Mouse (Mus musculus): Measurements from ENCODE around the gene Egf.

The Egf gene

DNA sequence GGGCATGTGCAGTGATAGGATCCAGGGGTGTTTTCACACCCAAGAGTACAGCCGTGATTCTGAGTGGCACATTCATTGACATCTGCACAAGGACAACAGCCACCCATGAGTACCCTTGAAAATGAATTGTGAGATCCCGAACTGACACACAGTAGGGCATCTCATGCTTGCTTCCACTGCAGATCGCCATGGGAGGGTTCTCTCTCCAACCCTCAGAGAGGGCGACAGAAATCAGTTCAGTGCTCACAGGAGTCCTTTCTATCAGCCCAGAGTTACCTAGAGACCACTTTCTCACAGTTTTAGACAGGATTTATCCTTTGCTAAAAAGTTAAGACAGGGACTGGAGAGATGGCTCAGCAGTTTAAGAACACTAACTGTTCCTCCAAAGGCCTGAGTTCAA lies 31.8 kb downstream of the Egf start:
- no peak for DNase-seq (ENCODE audit: low read depth, low spot score)

DNA sequence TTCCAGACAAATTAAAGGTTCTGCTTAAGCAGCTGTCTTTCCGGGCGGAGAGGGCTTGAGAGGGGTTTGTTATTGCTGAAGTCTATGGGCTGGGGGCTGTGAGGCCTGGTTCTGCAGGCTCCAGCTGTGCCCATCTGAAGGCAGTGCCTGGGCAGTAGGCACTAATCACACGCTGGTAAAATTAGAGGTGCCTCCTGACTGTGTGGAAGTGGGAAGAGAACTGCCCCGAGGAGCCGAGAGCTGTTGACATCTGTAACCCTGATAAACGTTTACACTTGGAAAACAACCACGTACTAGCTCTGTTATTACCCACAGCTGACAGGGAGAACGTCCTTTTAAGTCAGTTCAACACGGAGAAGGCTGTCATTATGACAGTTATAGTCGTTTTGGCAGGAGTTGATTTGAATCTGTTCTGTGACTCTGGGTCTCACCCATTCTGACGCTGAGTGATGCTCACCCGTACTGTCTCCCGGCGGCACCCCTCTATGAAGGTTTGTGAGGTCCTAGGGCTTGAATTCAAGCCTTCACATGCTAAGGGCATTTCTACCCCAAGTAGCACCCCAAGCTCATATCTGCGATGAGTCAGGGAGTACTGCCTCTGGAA lies 40.5 kb downstream of the Egf start:
- no peak for DNase-seq (ENCODE audit: low read depth, low spot score)

DNA sequence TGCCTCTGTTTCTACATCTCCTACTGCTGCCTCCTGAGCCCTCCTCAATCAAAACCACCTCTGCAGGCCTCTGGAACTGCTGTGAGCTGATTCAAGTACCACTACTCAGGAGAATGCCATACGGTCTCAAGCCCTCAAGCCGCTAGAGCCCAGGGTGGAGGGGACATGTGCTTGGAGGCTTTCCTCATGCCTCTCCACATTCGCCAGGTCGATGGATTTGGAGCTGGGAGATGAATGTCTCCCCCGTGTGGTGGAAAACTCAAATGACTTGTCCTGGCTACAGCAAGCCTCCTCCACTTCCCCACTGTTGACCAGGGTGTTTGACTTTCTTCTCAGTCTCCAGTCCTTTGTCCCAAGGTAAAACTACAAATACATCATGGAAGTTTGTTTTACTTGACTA lies 47.0 kb downstream of the Egf start:
- DNase-seq (ENCODE audit: low read depth, low spot score), result peak; percentile 68

DNA sequence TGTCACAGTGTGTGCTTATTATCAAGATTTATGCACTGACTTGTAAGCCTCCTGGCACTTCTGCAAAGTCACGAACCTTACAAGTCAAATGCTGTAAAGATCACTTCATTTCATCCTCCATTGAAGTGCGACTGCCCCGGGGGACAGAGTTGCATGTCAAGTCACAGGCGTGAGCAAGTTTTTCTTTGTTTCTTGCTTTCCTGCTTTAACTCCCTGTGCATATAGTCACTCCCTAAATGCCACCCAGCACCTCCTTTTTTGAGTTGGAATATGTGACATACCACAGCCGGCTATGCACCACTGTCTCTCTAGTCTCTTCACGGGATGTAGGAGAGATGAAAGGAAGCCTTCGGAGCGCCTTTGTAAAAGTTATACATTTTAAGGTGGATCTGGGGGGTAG lies 56.2 kb downstream of the Egf start:
- DNase-seq (ENCODE audit: low read depth, low spot score), result no peak

DNA sequence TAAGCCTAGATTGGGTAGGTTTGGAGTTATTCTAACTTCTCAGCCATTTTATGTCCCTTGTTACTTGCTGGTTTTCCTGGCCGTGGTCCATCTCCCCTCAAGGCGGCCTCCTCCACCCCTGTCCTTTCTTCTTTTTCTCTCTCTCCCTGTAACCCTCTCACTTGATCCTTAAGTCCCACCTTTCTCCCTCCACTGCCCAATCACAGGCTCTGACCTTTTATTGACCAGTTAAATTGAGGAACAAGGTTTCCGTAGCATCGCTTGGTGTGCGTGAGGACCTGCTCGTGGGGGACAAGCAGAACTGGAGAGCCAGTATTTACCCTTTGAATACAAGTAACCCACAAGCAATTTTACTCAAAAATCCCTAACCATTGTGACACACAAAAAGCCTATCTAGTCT lies 56.8 kb downstream of the Egf start:
- no peak for DNase-seq (ENCODE audit: low read depth, low spot score)

DNA sequence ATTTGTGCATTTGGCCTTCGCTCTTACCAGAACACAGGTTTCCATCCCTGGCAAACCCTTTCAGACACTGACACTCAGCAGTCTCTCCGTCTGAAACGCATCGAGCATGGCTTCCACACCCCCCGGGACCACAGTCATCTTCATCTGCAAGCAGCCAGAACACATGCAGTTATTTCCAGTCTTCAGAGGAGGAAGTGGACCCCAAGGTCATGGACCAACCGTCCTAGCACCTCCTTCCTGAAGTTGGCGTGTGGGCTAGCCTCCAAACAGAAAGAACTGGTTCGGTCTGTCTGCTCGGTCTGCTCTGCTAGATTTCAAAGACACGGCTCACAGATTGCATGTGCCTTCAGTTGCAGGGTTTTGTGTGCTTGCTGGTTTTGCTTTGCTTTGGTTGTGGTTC lies 57.4 kb downstream of the Egf start:
- no peak for DNase-seq (ENCODE audit: low read depth, low spot score)

DNA sequence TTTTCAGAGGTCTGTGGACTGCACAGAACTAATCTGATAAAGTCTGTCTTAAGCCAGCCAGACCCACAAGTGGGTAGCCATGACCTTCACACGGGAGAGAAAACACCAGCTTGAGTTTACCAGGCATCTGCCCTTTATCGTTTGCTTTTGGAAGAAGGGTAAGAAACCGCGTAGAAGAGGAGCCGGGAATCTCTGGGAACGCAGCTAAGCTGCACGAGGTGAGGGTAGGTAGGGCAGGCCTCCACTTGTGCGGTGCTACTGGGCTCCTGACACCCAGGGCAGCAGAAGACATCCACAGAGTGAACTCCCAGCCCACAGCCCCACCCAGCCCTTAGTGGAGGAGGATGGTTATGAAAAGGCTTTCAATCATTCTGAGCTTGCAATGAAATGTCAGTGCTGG lies 59.2 kb downstream of the Egf start:
- no peak for DNase-seq (ENCODE audit: low read depth, low spot score)

DNA sequence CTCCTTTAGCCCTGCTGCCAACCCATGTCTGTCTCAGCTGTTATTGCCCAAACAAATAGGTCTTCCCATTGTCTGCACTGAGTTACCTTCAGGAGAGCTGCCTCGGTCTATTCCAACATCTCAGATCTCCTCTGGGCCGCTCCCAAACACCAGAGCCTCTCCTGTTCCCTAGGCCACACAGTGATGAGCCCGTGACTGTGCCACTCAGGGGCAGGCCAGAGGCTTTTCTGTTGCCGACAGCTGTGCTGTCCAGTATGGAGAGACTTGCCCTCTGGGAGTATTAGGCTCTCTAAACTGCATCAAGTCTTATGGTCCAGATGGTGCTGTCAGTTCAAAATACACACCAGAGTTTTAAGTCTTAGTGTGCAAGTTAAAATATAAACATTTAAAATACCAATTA lies 61.5 kb downstream of the Egf start:
- DNase-seq (ENCODE audit: low read depth, low spot score), result no peak

DNA sequence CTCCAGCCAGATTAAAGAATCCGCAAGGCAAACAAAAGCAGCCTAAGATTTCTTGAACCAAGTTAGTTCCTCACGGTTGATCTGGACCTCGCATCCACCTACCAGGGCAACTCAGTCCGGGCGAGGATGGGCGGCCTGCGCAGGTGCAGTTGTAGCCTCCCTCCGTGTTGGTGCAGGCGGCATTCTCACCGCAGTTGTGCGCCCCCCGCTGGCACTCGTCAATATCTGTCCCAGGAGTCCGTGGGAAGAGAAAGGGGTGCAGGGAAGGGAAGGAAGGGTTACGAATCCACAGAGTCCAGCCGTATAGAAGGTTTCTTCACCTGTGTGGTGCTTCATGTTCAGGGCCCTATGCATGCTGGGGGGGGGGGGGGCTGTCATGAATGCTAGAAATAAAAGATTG lies 62.3 kb downstream of the Egf start:
- no peak for DNase-seq (ENCODE audit: low read depth, low spot score)

DNA sequence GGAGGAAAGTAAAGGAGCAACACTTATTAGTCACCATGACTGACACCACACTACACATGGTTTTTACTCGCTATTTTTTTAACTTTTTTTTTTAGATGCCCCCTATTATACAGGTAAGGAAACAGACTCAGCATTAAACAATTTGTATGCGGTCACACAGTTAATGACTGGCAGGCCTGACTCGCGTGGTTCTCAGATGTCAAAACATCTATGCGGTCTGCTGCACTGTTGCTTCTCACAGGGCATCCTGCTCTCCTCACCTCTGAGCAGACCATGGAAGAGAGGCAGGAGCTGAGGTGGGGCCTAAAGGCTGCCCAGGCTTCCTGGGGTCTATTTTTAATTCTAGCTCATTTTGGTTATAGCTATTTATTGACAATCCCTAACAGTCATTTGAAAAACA lies 67.7 kb downstream of the Egf start:
- no peak for DNase-seq (ENCODE audit: low read depth, low spot score)

DNA sequence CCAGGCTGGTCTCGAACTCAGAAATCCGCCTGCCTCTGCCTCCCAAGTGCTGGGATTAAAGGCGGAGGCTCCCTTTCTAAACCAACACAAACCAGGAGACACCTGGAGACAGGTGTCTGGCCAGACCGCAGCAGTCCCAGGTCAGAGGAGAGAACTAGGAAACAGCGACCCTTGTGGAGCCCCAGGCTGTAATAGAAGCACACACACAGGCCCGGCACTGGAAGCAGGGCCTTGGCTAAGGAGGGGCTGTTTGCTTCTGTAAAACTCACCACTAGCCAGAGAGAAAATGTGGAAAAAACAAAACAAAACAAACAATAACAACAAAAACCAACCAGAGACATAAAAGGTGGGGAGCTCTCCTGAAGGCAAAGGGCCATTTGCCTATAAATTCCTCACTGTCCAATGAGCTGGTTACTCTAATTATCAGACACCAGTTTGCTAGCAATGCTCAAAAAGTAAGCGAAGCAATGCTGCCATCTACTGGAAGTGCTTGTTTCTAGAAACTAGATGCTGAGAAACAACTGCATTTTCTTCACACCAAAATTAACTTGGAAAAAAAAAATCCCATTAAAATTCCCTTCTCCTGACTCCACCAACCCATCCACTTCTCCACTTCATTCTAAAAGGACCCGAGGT lies 68.3 kb downstream of the Egf start:
- DNase-seq (ENCODE audit: low read depth, low spot score), result peak; percentile 81

DNA sequence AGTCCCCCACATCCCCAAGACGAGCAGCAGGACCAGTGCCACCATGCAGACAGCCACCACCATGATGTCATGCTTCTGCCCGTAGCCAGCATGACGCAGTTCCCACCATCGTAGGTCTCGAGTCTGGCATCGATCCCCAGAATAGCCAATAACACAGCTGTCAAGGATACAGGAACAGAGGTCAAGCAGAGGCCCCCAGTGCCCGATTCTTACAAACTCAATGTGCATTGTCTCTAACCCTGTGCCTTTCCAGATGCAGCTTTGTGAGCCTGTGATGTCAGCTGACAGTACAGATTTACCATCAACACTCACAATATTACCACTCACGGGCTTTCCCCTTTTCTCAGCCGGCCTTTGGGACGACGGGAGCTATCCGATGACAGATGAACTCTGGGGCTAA lies 68.9 kb downstream of the Egf start:
- no peak for DNase-seq (ENCODE audit: low read depth, low spot score)

DNA sequence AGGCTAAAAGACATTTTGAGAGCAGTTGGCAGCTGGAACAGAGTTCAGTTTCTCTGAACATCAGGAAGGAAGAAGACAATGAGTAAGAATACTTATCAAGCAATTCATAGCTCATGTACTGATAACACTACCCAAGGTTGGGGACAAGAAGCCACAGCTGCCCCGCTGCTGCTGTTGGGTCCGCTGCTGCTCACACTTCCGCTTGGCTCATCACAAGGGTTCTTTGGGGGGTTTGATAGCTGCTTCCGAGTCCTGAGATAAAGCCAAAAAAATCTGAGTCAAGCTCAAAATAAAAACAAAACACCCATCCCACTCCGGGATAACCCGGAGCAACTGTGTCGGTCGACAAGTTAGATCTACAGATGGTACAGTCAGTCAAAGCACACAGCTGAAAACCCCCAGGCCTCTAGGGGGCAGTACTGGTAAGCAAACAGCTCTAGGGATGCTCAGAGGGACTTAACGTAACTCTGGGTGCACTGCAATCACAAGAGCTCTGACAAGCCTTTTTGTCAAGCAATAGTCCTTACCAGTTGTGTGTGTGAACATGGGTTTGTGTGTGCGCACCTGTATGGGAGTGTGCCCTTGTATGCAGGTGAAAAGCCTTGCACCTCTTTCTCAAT lies 71.9 kb downstream of the Egf start:
- DNase-seq (ENCODE audit: low read depth, low spot score), result no peak

DNA sequence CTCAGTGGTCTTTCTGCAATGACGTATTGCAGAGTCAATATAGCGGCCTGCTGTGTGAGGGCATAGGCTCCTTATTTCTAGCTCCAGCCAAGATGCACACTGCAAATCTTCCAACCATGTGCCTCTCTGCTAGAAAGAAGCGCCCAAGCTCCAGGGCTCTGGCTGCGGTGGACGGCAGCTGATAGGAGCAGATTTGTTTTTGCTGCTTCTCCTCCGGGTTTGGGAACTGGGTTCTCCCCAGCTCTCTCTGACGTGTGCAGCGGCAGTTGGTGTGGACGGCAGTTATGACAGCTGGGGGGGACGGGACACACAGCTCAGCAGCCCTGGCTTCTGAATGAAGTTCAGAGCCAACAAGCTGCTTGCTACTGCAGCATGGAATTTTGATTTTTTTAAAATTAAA lies 72.7 kb downstream of the Egf start:
- DNase-seq (ENCODE audit: low read depth, low spot score), result no peak

DNA sequence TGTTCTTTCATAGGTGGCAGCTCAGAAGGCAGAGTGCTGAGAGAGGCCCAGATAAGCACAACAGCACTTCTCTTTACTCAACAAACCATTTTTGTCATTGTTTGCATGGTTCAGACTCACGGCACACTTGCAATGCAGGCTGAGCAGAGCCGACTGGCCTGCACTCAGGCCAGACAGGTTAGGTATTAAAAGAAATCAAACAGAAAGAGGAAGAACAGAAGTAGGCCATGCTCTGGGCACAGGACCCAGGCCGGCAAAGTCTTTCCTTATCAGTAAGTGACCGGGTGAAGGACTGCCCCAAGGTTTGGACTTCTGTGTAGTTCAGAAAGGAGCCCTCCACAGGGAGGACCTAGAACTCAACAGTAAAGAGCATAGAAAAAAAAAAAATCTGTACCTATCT lies 73.3 kb downstream of the Egf start:
- DNase-seq (ENCODE audit: low read depth, low spot score), result no peak

DNA sequence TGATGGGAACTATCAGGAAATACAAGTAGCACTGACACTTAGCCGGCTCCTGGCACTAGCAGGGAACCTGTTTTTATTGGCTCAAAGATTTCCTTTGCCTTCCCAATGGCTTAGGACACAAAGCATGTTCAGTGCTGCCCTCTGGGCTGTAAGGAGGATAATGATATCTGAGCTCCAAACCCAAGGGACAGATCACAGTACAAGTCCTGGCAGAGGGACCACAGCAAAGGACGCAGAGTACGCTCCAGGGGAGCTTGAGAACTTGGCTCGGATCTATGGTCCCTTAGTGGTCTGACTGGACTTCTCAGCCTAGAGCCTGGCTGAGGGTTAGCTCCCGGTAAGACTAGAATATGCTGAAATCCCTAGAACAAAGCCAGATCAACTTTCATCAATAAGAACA lies 74.9 kb downstream of the Egf start:
- DNase-seq (ENCODE audit: low read depth, low spot score), result no peak

DNA sequence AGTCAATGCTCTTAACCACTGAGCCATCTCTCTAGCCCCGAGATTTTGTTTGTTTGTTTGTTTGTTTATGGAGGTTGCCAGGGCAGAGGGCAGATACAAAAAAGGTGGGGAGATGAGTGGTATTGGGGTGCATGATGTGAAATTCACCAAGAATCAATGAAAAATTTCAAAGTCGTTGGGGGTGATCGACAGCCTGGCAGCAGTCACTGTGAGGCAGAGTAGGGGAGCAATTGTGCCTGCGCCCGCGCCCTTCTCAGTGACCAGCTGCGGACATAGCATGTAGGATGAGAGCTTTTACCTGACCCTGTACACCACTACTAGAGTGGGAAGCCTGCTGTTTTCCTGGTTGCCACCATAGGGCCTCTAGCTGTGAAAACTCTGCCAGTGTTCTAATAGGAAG lies 79.2 kb downstream of the Egf start:
- no peak for DNase-seq (ENCODE audit: low read depth, low spot score)

DNA sequence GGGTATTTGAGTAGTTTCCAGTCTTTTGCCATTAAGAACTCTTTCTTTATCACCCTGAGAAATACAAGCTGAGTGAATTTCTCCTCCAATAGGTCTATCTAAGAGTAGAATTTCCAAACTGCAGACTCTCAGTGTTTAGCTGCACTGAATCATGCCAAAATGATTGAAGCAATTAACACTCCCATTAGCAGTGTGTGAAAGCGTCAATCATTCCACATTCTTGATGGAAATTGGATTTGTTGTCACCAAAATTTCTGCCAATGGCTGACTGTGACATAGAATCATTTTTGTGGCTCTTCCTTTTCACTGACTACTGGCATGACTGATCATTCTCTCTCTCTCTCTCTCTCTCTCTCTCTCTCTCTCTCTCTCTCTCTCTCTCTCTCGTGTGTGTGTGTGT lies 91.2 kb downstream of the Egf start:
- no peak for DNase-seq (ENCODE audit: low read depth, low spot score)

DNA sequence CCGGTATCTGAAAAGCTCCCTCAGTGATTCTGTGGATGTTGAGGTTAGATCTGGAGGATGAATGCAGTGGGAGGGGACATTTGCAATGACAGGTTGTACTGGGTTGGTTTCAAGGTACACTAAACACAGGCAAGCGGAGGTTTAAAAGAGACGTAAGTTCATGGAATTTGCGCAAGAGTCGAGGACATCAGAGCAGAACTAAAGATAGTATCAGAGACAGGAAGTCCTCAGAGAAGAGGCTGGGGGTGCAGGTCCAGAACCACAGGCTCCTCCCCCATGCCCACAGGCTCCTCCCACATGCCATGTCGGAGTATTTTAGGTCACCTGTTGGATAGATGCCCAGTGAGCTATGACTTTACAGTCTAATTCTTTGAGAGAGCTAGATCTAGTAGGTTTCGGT lies 96.3 kb downstream of the Egf start:
- no peak for DNase-seq (ENCODE audit: low read depth, low spot score)

DNA sequence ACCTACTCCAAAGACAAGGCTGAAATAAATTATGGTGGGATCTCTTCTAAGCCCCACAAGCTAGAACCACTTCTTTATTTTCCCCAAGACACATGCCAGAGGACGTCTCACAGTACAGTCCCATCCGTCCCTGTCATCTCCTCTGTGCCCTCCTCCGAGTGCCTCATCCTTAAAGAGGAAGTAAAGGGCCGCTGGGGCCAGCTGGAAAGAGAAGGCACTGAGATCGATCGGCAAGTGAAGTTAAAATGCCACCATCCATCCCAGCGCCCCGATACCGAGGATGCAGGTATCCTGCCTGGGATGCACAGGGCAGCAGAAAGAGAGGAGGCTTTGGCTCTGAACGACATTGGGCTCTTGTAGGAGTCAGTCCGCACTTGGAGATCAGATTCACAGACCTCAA lies 97.3 kb downstream of the Egf start:
- no peak for DNase-seq (ENCODE audit: low read depth, low spot score)

DNA sequence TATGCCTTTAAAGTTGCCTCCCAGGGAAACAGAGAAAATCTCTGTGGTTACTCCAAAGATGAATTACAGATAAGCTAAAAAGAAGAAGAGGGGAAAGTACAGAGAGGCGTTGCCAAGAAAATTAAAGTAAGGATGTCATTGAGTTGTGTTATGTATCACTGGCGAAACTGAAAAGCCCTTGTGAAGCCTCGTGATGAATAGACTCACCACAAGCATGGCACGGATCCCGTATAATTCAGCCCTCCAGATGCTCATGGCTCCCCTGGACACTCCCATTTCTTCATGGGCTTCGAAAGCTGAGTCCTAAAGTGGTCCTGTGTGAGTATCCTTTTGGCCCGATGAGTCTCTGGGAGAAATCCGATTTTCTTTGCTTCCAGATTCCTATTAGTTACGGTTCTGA lies 97.9 kb downstream of the Egf start:
- DNase-seq (ENCODE audit: low read depth, low spot score), result no peak

DNA sequence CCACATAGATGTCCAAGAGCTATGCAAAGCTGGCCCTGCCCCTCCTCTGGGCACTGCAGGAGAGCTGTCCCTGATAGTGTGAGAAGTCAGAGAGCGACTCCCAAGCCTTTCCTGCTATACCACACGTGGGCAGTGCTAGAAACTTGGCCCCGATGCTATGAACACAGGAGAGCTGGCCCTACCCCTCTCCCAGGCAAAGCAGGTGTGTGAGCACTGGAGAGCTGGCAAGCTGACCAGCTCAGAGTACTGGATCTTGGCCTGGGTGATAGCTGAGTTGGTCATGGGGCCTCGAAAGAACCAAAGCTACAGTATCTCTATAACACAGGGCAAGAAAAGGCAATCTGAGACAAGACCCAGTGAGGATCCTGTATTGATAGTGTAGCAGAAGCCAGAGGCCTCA lies 98.6 kb downstream of the Egf start:
- no peak for DNase-seq (ENCODE audit: low read depth, low spot score)

DNA sequence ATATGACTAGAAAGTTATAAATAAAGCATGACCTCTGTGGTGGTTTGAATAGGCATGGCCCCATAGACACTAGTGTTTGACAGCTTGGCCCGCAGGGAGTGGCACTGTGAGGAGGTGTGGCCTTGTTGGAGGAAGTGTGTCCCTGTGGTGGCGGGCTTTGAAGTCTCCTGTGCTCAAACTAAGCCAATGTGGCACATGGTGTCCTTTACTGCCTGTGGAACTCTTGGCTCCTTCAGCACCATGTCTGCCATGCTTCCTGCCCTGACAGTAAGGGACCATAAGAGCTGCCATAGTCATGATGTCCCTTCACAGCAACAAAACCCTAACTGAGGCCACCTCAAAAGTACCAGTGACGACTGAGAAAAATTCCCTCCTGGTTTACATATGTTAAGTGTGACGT lies 102.6 kb downstream of the Egf start:
- DNase-seq (ENCODE audit: low read depth, low spot score), result no peak

DNA sequence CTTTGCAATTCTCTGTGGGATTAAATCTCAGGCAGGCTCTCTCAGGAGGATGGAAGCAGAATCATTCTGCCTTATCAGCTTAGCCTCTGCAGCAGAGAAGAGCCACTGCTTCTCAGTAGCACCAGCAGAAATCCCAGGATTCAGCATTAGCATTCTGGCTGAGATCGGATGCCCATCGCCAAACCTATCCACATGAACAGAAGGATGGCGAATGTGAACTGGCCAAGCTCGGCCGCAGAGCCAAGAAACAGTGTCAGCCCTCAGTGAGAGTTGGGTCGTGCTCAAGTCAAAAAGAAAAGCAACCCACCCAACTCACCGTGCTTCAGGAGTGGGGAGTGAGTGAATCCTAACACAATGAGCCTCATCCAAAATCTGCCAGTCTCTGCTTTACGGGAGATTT lies 103.4 kb downstream of the Egf start:
- DNase-seq (ENCODE audit: low read depth, low spot score), result no peak

Measured in mesoderm, embryonic 11.5 days (tissue).